Mouse (Mus musculus): ENCODE measurements around the gene Mat2b. TPM values are rescaled to one million over a fixed set of nuclear protein-coding genes. Genes with fewer than 3 reads are reported as not detected.
"Not testable (repeated sequence)": the region's sequence is repeated elsewhere in the genome, so short reads cannot be mapped to it uniquely, and the experiment has no call there.

The Mat2b gene
- total and polyA plus RNA-seq, 2 experiments from 2014 or later, result 97.0 to 144 TPM

- H3K4me1 ChIP-seq (ENCODE audit: control insufficient read depth, insufficient read depth), result peaks cover 20% of the 10 kb centered on the region
- H3K27me3 ChIP-seq (ENCODE audit: control insufficient read depth, insufficient read depth, low read length), result no peaks in the 10 kb centered on the region
- ATAC-seq (ENCODE audit: insufficient read depth, low read depth) (peak; percentile 100), DNase-seq (ENCODE audit: low spot score) (peak; percentile 99)
- peak within 1 kb of the TSS; percentile 81 for H3K27ac ChIP-seq (ENCODE audit: low read depth)
- WGBS, result under 1% methylated on average over 52 of the region's 52 CpGs
- peak within 1 kb of the TSS; percentile 83 for H3K4me3 ChIP-seq (ENCODE audit: low read depth, low read length)
- peak within 1 kb of the TSS; percentile 91 for H3K4me2 ChIP-seq (ENCODE audit: low read depth, low read length)
- H3K9me3 ChIP-seq (replicated peaks; ENCODE audit: control insufficient read depth, low read length), result no peaks in the 10 kb centered on the region
- H3K36me3 ChIP-seq (replicated peaks; ENCODE audit: control insufficient read depth, insufficient read depth, low read length), result peaks cover 29% of the 10 kb centered on the region
- H3K9ac ChIP-seq (replicated peaks; ENCODE audit: low read depth, low read length), result peak within 1 kb of the TSS; percentile 85
- TF ChIP-seq CTCF (IDR thresholded peaks at IDR 0.05; ENCODE audit: low read depth), result no peak
- no peak; the same call in 1 of the 2 replicates for TF ChIP-seq EP300 (IDR thresholded peaks at IDR 0.05; ENCODE audit: low read depth)
Measured at GRCm38 (mm10) chr11:40733339-40734174, 38.6 kb upstream of the Mat2b start, which contains the start of the genes Hmmr and Nudcd2. Hmmr (minus strand) TSS chr11:40733422. Nudcd2 (plus strand) TSS chr11:40733667.

- TF ChIP-seq CTCF (IDR thresholded peaks at IDR 0.05; ENCODE audit: low read depth) (no peak), EP300 (IDR thresholded peaks at IDR 0.05; ENCODE audit: low read depth) (no peak)
- Histone ChIP-seq H3K27ac (ENCODE audit: low read depth) (peak overlapping the region; percentile 36; the same call in 1 of the 2 replicates), H3K36me3 (replicated peaks; ENCODE audit: control insufficient read depth, insufficient read depth, low read length) (peaks cover 29% of the 10 kb centered on the region), H3K4me3 (ENCODE audit: low read depth, low read length) (peak overlapping the region; percentile 83), H3K4me2 (ENCODE audit: low read depth, low read length) (peak overlapping the region; percentile 91), H3K4me1 (ENCODE audit: control insufficient read depth, insufficient read depth) (peaks cover 20% of the 10 kb centered on the region), H3K9ac (replicated peaks; ENCODE audit: low read depth, low read length) (peak overlapping the region; percentile 64), H3K27me3 (ENCODE audit: control insufficient read depth, insufficient read depth, low read length) (no peaks in the 10 kb centered on the region), H3K9me3 (replicated peaks; ENCODE audit: control insufficient read depth, low read length) (no peaks in the 10 kb centered on the region)
- DNase-seq (ENCODE audit: low spot score) (no peak), ATAC-seq (ENCODE audit: insufficient read depth, low read depth) (peak; percentile 10)
- WGBS, result under 1% methylated on average over 14 of the region's 14 CpGs
Measured at GRCm38 (mm10) chr11:40732997-40733338, 38.0 kb upstream of the Mat2b start.

GRCm38 (mm10) chr11:40718324-40718723 is 23.3 kb upstream of the Mat2b start:
- Histone ChIP-seq H3K27ac (ENCODE audit: low read depth) (no peak overlapping the region), H3K36me3 (replicated peaks; ENCODE audit: control insufficient read depth, insufficient read depth, low read length) (peaks cover 91% of the 10 kb centered on the region), H3K4me3 (ENCODE audit: low read depth, low read length) (no peak overlapping the region), H3K4me2 (ENCODE audit: low read depth, low read length) (no peak overlapping the region), H3K9ac (replicated peaks; ENCODE audit: low read depth, low read length) (no peak overlapping the region), H3K9me3 (replicated peaks; ENCODE audit: control insufficient read depth, low read length) (no peaks in the 10 kb centered on the region), H3K4me1 (ENCODE audit: control insufficient read depth, insufficient read depth) (no peaks in the 10 kb centered on the region), H3K27me3 (ENCODE audit: control insufficient read depth, insufficient read depth, low read length) (no peaks in the 10 kb centered on the region)
- ATAC-seq (ENCODE audit: insufficient read depth, low read depth), result no peak
- DNase-seq (ENCODE audit: low spot score), result no peak
- TF ChIP-seq CTCF (IDR thresholded peaks at IDR 0.05; ENCODE audit: low read depth) (no peak), EP300 (IDR thresholded peaks at IDR 0.05; ENCODE audit: low read depth) (no peak)

GRCm38 (mm10) chr11:40715524-40715923 is 20.5 kb upstream of the Mat2b start:
- peaks cover 90% of the 10 kb centered on the region for H3K36me3 ChIP-seq (replicated peaks; ENCODE audit: control insufficient read depth, insufficient read depth, low read length)
- no peak for ATAC-seq (ENCODE audit: insufficient read depth, low read depth)
- WGBS, result 96% methylated on average over 5 of the region's 5 CpGs
- no peaks in the 10 kb centered on the region for H3K4me1 ChIP-seq (ENCODE audit: control insufficient read depth, insufficient read depth)
- no peak overlapping the region for H3K4me2 ChIP-seq (ENCODE audit: low read depth, low read length)
- H3K27me3 ChIP-seq (ENCODE audit: control insufficient read depth, insufficient read depth, low read length), result no peaks in the 10 kb centered on the region
- no peaks in the 10 kb centered on the region for H3K9me3 ChIP-seq (replicated peaks; ENCODE audit: control insufficient read depth, low read length)
- H3K4me3 ChIP-seq (ENCODE audit: low read depth, low read length), result no peak overlapping the region
- no peak for DNase-seq (ENCODE audit: low spot score)
- H3K27ac ChIP-seq (ENCODE audit: low read depth), result no peak overlapping the region
- no peak overlapping the region for H3K9ac ChIP-seq (replicated peaks; ENCODE audit: low read depth, low read length)
- no peak for TF ChIP-seq CTCF (IDR thresholded peaks at IDR 0.05; ENCODE audit: low read depth)
- TF ChIP-seq EP300 (IDR thresholded peaks at IDR 0.05; ENCODE audit: low read depth), result no peak

- TF ChIP-seq CTCF (IDR thresholded peaks at IDR 0.05; ENCODE audit: low read depth) (no peak), EP300 (IDR thresholded peaks at IDR 0.05; ENCODE audit: low read depth) (no peak)
- no peaks in the 10 kb centered on the region for H3K4me1 ChIP-seq (ENCODE audit: control insufficient read depth, insufficient read depth)
- H3K27me3 ChIP-seq (ENCODE audit: control insufficient read depth, insufficient read depth, low read length), result no peaks in the 10 kb centered on the region
- H3K4me3 ChIP-seq (ENCODE audit: low read depth, low read length), result no peak overlapping the region
- no peak overlapping the region for H3K4me2 ChIP-seq (ENCODE audit: low read depth, low read length)
- no peak overlapping the region for H3K9ac ChIP-seq (replicated peaks; ENCODE audit: low read depth, low read length)
- ATAC-seq (ENCODE audit: insufficient read depth, low read depth) (no peak), DNase-seq (ENCODE audit: low spot score) (no peak)
- no peaks in the 10 kb centered on the region for H3K9me3 ChIP-seq (replicated peaks; ENCODE audit: control insufficient read depth, low read length)
- H3K36me3 ChIP-seq (replicated peaks; ENCODE audit: control insufficient read depth, insufficient read depth, low read length), result peaks cover 89% of the 10 kb centered on the region
- no peak overlapping the region for H3K27ac ChIP-seq (ENCODE audit: low read depth)
- 67% methylated on average over 8 of the region's 8 CpGs for WGBS
Measured at GRCm38 (mm10) chr11:40713858-40714257, 18.9 kb upstream of the Mat2b start.

DNA sequence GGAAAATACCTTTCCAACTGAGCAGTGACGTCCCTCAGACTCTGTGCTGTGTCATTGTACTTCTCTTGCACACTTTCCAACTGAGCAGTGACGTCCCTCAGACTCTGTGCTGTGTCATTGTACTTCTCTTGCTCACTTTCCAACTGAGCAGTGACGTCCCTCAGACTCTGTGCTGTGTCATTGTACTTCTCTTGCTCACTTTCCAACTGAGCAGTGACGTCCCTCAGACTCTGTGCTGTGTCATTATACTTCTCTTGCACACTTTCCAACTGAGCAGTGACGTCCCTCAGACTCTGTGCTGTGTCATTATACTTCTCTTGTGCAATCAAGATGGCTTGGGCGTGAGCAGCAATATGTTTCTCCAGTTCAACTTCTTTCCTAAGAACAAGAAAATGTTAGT is 14.9 kb upstream of the Mat2b start:
- WGBS, result 85% methylated on average over 6 of the region's 6 CpGs
- not testable (repeated sequence) for H3K4me1 ChIP-seq (ENCODE audit: control insufficient read depth, insufficient read depth); H3K4me2 ChIP-seq (ENCODE audit: low read depth, low read length); H3K27ac ChIP-seq (ENCODE audit: low read depth); H3K9ac ChIP-seq (replicated peaks; ENCODE audit: low read depth, low read length); ATAC-seq (ENCODE audit: insufficient read depth, low read depth); H3K4me3 ChIP-seq (ENCODE audit: low read depth, low read length); H3K27me3 ChIP-seq (ENCODE audit: control insufficient read depth, insufficient read depth, low read length); H3K9me3 ChIP-seq (replicated peaks; ENCODE audit: control insufficient read depth, low read length); DNase-seq (ENCODE audit: low spot score)
- peaks cover 87% of the 10 kb centered on the region for H3K36me3 ChIP-seq (replicated peaks; ENCODE audit: control insufficient read depth, insufficient read depth, low read length)
